Mouse (Mus musculus) CH12.LX (cell line): Measurements from ENCODE around the gene Smg5.
A peak's percentile ranks its signal among the peaks of the same experiment; 100 is the strongest.

Source experiments
- E2F4 ChIP-seq: IDR thresholded peaks from 2 replicates; pipeline ENCODE4 v1.6.1; 2011; ENCODE audit warnings: low read depth, low read length, improper control_type of control experiment; ENCODE audit not compliant: insufficient replicate concordance
- JUND ChIP-seq: conservative IDR thresholded peaks from 2 replicates; pipeline ENCODE4 v1.6.1; 2011; ENCODE audit warnings: low read depth, low read length, improper control_type of control experiment
- MXI1 ChIP-seq: IDR thresholded peaks from 2 replicates; pipeline ENCODE4 v1.6.1; 2011; ENCODE audit warnings: mild to moderate bottlenecking, low read depth, low read length, improper control_type of control experiment
- MYC ChIP-seq: IDR thresholded peaks from 2 replicates; pipeline ENCODE4 v1.6.1; 2011; ENCODE audit warnings: low read depth, mild to moderate bottlenecking, improper control_type of control experiment, low read length
- POLR2A ChIP-seq: IDR thresholded peaks from 2 replicates; pipeline ENCODE4 v1.6.1; 2011; ENCODE audit warnings: low read depth, mild to moderate bottlenecking, improper control_type of control experiment, low read length
- SMC3 ChIP-seq: IDR thresholded peaks from 2 replicates; pipeline ENCODE4 v1.6.1; 2011; ENCODE audit warnings: low read depth, low read length, improper control_type of control experiment
- UBTF ChIP-seq: IDR thresholded peaks from 2 replicates; pipeline ENCODE4 v1.6.1; 2012; ENCODE audit warnings: low read depth, mild to moderate bottlenecking, inconsistent platforms, low read length, improper control_type of control experiment, moderate library complexity
- ZNF384 ChIP-seq: IDR thresholded peaks from 2 replicates; pipeline ENCODE4 v1.6.1; 2012; ENCODE audit warnings: low read depth, low read length, improper control_type of control experiment, inconsistent platforms

DNA sequence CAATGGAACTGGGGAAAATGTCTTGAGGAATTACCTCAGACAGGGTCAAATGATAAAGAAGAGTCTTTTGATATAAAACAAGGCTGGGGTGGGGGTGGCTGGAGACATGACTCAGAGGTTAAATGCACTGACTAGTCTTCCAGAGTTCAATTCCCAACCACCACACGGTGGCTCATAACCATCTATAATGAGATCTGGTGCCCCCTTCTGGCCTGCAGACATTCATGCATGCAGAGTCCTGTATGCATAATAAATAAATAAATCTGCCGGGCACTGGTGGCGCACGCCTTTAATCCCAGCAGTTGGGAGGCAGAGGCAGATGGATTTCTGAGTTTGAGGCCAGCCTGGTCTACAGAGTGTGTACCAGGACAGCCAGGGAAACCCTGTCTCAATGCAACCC lies 44.1 kb upstream of the Smg5 start:
- TF ChIP-seq SMC3 (peak; percentile 28), UBTF (no peak), MYC (no peak), POLR2A (no peak), MXI1 (no peak), E2F4 (no peak), ZNF384 (no peak), JUND (no peak)
